Mouse (Mus musculus) ovary, postnatal 36 days (tissue): Measurements from ENCODE around the gene Lypd5.

Source experiments
- DNase-seq: peaks from one replicate; pipeline ENCODE4 v3.0.0; 2022; ENCODE audit warnings: low spot score, mixed read lengths

Gene Lypd5

DNA sequence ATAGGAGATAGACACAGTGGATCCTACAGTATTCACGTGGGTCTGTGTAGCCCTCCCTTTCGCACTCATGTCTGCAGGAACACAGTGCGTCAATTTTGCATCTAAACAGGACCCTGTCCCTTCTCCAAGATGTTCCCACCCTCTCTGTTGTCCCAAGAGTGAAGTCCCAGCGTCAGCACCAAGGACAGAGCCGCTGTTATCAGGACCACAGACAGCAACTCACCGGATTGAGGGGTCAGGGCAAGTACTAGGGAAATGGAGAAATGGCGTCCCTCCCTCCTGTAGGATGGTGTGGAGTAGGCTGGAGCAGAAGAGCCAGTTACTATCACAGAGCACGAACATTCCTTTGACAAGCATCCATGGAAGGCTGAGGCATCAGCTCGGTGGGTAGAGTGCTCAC is 10.3 kb downstream of the Lypd5 start:
- DNase-seq: peak; percentile 34

DNA sequence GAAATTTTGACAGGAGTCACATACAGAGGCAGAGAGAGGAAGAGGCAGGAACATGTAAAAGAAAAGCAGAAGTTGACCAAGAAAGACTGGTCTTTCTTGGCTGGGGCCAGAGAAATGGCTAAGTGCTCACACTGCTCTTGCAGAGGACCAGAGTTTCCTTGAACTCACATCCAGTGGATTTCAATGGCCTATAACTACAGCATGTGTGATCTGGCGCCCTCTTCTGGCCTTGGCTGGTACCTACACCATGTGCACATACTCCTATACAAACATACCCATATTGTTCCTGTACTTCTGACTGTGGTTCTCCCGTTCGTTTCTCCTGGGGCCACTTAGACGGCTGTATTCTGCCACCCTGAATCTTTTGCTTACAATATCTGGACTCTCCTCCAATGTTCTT is 12.0 kb downstream of the Lypd5 start:
- no peak for DNase-seq

GRCm38 (mm10) chr7:24363228-24363627 is 14.2 kb downstream of the Lypd5 start:
- no peak for DNase-seq

DNA sequence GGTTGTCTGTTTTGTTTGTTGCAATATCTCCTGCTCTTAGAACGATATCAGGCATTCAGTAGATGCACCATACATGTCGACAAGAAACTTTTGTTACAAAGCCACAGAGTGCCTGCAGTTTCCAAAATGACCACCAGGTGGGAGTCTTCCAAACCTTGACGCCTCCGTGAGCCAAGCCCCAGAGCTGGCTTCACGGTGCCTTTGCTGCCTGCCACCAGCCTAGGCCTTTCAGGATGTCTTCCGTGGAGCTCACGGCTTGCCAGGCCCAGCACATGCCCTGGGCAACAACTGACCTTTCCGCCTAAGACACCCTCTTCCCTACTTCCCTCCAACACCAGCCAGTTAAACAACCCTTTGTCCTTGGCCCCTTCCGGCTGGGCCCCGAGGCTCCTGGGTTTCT is 15.8 kb downstream of the Lypd5 start:
- DNase-seq: peak; percentile 72

GRCm38 (mm10) chr7:24365258-24366014 is 16.4 kb downstream of the Lypd5 start:
- no peak for DNase-seq

- no peak for DNase-seq
Measured at GRCm38 (mm10) chr7:24366716-24367632, 18.0 kb downstream of the Lypd5 start.

DNA sequence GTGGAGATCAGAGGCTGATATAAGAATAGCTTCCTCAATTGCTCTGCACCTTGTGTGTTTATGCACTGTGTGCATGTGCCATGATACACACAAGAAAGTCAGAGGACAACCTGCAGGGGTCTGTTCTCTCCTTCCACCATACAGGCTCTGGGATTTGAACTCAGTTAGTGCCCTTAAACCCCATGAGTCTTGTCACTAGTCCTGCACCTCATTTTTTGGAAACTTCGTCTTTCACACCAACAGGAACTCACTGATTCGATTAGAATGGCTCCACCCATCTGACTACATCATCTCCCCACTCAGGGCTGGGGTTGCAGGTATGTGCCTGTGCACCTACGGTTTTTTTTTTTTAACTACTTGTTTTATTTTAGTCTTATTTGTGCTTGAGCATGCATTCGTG is 19.2 kb downstream of the Lypd5 start:
- DNase-seq: no peak

DNA sequence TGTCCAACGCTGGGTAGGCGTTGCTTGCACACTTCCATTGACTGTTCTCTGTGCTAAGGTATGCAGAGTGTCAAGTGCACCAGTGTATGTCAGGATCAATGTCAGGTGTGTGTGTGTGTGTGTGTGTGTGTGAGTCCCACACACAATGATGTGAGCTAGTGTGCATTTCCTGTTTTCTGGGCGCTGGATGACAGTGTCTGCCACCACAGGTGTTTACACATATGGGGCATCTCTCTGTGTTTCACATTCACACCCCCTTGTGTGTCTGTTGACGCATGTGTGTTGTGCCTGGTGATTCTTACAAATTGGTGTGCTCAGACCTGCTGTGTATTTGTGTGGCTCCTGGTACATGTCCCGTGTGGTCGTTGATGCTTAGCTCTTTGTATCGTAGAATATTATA is 19.9 kb downstream of the Lypd5 start:
- no peak for DNase-seq

DNA sequence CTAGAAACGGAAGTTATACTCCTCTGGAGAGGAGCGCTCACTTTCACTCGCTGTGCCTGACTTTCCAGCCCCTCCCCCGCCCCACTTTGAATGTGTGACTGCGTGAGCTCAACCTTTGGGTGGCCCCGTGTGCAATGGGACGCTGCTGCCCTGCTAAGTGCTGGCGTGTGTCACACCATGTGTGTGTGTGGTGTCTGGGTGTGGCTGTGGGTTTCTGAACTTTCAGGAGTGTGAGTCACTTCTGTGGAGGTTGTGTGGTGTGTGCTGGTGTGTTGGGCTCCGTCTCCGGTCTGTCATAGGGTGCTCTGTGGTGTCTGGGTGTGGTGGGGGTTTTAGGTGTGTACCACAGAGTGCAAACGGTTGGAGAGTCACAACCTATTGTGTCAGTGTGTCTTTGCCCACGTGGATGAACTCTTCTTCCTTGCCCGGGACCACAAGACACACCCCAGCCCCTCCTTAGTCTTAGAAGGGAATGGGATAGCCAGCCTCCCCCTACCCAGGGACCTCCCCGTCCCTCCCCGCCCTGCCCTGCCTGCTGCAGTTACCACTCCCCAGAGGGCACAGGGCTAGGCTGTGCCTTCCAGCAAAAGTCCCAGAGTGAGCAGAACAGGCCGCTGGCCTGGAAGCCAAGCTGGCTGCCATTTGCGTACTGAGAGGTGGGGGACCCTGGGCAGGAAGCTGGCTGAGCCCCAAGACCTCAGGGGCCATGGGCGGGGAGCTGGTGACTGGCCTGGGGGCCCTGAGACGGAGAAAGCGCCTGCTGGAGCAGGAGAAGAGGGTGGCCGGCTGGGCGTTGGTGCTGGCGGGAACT is 20.9 kb downstream of the Lypd5 start, which contains the start of gene Kcnn4:
Gene Kcnn4, plus strand, starts transcription at position 533 of the 811 bp plus-strand sequence.
- DNase-seq: no peak

DNA sequence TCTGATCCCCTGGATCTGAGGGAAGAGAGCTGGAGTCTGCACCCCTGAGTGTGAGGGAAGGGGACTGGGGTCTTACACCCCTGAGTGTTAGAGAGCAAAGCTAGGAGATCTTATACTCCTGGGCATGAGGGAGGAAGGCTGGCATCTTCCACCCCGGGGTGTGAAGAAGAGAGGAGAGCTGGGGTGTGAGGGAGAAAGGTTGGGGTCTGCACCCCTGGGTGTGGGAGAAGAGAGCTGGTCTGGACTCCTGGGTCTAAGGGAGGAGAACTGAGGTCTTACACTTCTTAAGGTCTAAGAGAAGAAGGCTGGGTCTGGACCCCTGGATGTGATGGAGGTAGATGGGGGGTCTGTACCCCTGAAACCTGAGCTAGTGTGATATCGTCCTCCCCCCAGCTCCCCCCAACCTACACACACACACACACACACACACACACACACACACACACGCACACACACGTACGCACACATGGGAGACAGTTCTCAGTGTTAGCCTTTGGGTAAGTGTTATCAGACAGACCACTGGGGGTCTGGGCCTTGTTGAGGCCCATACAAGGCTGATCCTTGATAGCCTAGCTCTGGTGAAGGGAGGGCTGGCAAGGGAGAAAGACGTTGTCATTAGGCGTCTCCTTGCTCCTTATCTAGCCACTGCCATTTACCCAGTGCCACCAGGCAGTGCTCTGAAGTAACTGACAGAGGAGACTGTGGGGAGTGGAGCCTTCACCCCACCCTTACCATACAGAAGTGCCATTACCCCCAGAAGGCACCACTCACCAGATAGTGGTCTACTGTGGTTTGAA is 22.2 kb downstream of the Lypd5 start:
- no peak for DNase-seq

- no peak for DNase-seq
Measured at GRCm38 (mm10) chr7:24371809-24372145, 22.8 kb downstream of the Lypd5 start.

DNA sequence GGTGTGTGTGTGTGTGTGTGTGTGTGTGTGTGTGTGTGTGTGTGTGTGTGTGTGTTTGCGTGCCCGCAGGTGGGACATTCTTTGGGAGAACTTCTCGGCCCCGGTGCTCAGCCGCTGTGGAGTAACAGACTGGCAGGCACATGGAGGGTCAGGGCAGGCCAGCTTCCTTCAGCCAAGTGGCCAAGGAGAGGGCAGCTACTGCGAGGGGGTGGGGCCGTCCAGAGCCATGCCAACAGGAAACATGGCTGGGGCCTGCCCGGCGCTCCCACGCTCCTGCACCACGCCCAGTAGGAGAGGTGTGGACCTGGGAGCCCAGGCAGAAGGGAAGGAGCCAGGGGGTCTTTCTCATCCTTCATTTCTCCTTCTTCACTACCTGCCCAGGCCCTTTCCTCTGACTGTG is 23.3 kb downstream of the Lypd5 start:
- peak; percentile 49 for DNase-seq

- DNase-seq: no peak
Measured at GRCm38 (mm10) chr7:24372786-24373185, 23.8 kb downstream of the Lypd5 start.

GRCm38 (mm10) chr7:24373538-24374379 is 24.8 kb downstream of the Lypd5 start:
- peak; percentile 59 for DNase-seq

DNA sequence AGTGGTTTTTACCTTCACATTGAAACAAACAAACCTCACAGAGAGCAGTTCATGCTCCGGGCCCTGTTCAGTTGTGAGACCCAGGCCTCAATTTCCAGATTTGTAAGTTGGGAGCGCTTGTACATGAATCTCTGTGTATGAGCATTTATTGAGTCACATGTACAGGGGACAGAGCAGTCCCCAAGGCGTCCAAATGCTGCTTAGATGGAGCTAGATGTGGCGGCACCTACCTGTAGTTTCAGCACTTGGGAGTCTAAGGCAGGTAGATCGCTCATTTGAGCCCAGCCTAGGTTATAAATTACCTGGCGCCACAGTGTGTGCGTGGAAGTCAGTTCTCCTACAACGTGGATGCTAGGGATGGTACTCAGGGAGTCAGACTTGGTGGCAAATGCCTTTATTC is 27.5 kb downstream of the Lypd5 start:
- no peak for DNase-seq

DNA sequence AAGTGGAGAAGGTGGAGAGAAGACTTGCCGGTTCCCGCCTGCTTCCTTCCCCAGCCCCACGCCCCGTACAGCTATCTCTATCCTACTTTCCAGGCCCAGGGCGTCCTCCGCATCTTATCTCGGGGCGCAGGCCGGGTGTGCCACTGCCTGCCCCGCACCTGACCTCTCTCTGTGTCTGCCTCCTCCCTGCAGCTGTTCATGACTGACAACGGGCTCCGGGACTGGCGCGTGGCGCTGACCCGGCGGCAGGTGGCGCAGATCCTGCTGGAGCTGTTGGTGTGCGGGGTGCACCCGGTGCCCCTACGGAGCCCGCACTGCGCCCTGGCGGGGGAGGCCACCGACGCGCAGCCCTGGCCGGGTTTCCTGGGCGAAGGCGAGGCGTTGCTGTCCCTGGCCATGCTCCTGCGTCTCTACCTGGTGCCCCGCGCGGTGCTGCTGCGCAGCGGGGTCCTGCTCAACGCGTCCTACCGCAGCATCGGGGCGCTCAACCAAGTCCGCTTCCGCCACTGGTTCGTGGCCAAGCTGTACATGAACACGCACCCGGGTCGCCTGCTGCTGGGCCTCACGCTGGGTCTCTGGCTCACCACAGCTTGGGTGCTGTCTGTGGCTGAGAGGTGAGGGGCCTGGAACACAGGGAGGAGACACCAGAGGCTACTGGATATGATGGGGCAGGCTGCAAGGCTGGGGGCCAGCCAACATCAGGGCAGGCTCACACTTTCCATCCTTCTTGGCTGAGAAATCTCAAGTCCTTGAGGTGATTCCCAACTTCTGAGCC is 28.3 kb downstream of the Lypd5 start:
- peak; percentile 53 for DNase-seq

DNA sequence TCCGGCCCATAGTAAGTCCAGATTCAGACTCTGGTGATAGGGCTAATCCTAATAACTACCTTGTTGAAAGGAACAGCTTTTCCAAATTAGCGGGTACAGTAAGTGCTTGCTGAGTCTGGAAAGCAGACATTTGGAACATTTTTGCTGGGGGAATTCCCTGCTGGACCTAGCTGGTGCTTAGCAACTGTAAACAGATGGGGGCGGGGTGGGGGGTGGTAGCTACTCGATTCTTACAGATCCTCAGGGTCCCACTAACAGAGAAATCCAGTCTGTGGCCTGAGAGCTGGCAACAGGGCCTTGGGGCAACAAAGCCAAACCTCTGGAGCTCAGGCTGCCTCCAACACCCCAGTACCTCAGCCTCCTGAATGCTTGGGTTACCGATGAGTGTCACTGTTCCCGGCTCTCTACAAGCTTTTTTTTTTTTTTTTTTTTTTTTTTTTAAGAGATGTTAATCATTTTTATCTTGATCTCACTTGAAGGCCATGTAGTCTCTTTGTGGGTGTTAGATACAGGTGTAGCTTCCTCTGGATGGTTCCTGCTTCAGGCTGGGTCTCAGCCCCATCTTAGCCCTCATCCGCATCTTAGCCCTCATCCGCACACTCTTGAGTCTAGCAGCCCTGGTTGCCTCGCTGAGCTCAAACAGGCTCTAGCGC is 29.2 kb downstream of the Lypd5 start:
- no peak for DNase-seq

GRCm38 (mm10) chr7:24379934-24380333 is 30.9 kb downstream of the Lypd5 start:
- no peak for DNase-seq

DNA sequence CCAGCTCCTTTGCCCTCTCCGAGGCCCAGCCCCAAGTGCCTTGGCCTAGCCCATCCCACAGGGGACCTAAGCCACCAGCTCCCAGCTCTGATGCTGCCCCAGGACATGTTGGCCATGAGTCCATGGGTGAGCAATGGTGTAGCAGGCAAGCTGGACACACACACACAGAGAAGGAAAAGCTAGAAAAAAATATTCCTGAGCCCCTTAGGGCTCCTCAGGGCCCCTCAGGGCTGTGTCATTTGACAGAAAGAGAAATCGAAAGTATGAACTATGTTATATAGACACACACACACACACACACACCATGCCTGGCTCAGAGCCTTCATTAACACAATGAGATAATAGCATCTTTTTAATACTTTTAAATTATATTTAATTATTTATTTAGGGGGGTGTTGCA is 31.4 kb downstream of the Lypd5 start:
- no peak for DNase-seq
